Mouse (Mus musculus): Measurements from ENCODE around the gene Cd248. TPM values are rescaled to one million over a fixed set of nuclear protein-coding genes. Genes with fewer than 3 reads are reported as not detected.

Gene Cd248
- polyA plus RNA-seq, 1 experiment from 2014 or later: 42.8 TPM

DNA sequence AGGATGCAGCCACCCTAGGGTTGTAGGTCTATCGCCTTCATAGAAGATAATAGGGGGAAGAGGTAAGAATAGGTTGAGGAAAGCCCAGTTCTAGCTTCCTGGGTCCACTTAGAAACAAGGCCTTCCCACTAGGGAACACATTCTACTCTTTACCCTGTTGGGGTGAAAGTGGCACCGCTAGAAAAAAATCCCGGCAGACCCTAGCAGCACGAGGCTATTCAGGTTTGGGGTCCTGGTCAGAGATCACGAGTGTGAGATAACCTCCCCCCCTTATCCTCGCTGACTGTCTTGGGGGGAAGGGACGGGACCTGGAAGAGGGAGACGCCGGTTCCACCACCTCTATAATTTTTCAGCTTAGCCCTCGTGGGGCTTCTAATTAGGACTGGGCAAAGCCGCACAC, 3.2 kb downstream of the Cd248 start:
- peaks cover 23% of the 10 kb centered on the region; the same call in 1 of the 2 replicates for H3K27me3 ChIP-seq (replicated peaks; ENCODE audit: control insufficient read depth, insufficient read depth, low read length)
- peak overlapping the region; percentile 85 for H3K27ac ChIP-seq (ENCODE audit: low read length)
- H3K4me1 ChIP-seq (ENCODE audit: control insufficient read depth, insufficient read depth, low read length): peaks cover 58% of the 10 kb centered on the region
- WGBS: 11% methylated on average over 11 of the region's 11 CpGs
- no peaks in the 10 kb centered on the region for H3K9me3 ChIP-seq (ENCODE audit: control insufficient read depth, low read length)
- peak overlapping the region; percentile 58 for H3K9ac ChIP-seq (ENCODE audit: low read depth, low read length)
- ATAC-seq: no peak
- H3K36me3 ChIP-seq (ENCODE audit: control insufficient read depth, insufficient read depth, low read length): no peaks in the 10 kb centered on the region
- peak overlapping the region; percentile 63 for H3K4me3 ChIP-seq (ENCODE audit: low read length)
- peak overlapping the region; percentile 67 for H3K4me2 ChIP-seq (ENCODE audit: low read depth, low read length)

- H3K36me3 ChIP-seq (ENCODE audit: control insufficient read depth, insufficient read depth, low read length): no peaks in the 10 kb centered on the region
- H3K4me3 ChIP-seq (ENCODE audit: low read length): peak overlapping the region; percentile 63
- ATAC-seq: peak; percentile 85
- no peaks in the 10 kb centered on the region; the same call in 1 of the 2 replicates for H3K9me3 ChIP-seq (ENCODE audit: control insufficient read depth, low read length)
- peak overlapping the region; percentile 58 for H3K9ac ChIP-seq (ENCODE audit: low read depth, low read length)
- peak overlapping the region; percentile 67 for H3K4me2 ChIP-seq (ENCODE audit: low read depth, low read length)
- peaks cover 23% of the 10 kb centered on the region; the same call in 1 of the 2 replicates for H3K27me3 ChIP-seq (replicated peaks; ENCODE audit: control insufficient read depth, insufficient read depth, low read length)
- peaks cover 58% of the 10 kb centered on the region for H3K4me1 ChIP-seq (ENCODE audit: control insufficient read depth, insufficient read depth, low read length)
- WGBS: 1% methylated on average over 40 of the region's 40 CpGs
- peak overlapping the region; percentile 85 for H3K27ac ChIP-seq (ENCODE audit: low read length)
These were observed 3.9 kb downstream of the Cd248 start for GRCm38 (mm10) chr19:5071545-5072369.

- Histone ChIP-seq H3K4me1 (ENCODE audit: control insufficient read depth, insufficient read depth, low read length) (peaks cover 51% of the 10 kb centered on the region), H3K36me3 (ENCODE audit: control insufficient read depth, insufficient read depth, low read length) (no peaks in the 10 kb centered on the region), H3K9ac (ENCODE audit: low read depth, low read length) (peak overlapping the region; percentile 14), H3K27me3 (replicated peaks; ENCODE audit: control insufficient read depth, insufficient read depth, low read length) (peaks cover 16% of the 10 kb centered on the region; the same call in 1 of the 2 replicates), H3K9me3 (ENCODE audit: control insufficient read depth, low read length) (no peaks in the 10 kb centered on the region; the same call in 1 of the 2 replicates), H3K27ac (ENCODE audit: low read length) (peak overlapping the region; percentile 63), H3K4me2 (ENCODE audit: low read depth, low read length) (peak overlapping the region; percentile 67), H3K4me3 (ENCODE audit: low read length) (peak overlapping the region; percentile 63)
- peak; percentile 48 for ATAC-seq
- 3% methylated on average over 20 of the region's 20 CpGs for WGBS
These were observed 4.6 kb downstream of the Cd248 start for GRCm38 (mm10) chr19:5072389-5073019.

- 1% methylated on average over 15 of the region's 15 CpGs for whole genome bisulfite sequencing
- peaks cover 15% of the 10 kb centered on the region; the same call in 1 of the 2 replicates for H3K27me3 ChIP-seq (replicated peaks; ENCODE audit: control insufficient read depth, insufficient read depth, low read length)
- peaks cover 45% of the 10 kb centered on the region for H3K4me1 ChIP-seq (ENCODE audit: control insufficient read depth, insufficient read depth, low read length)
- no peaks in the 10 kb centered on the region; the same call in 1 of the 2 replicates for H3K9me3 ChIP-seq (ENCODE audit: control insufficient read depth, low read length)
- no peaks in the 10 kb centered on the region for H3K36me3 ChIP-seq (ENCODE audit: control insufficient read depth, insufficient read depth, low read length)
- H3K4me2 ChIP-seq (ENCODE audit: low read depth, low read length): peak overlapping the region; percentile 67
- ATAC-seq: peak; percentile 9; the same call in 1 of the 2 replicates
- peak overlapping the region; percentile 63; the same call in 1 of the 2 replicates for H3K27ac ChIP-seq (ENCODE audit: low read length)
- peak overlapping the region; percentile 63 for H3K4me3 ChIP-seq (ENCODE audit: low read length)
- no peak overlapping the region for H3K9ac ChIP-seq (ENCODE audit: low read depth, low read length)
These were observed 5.2 kb downstream of the Cd248 start for GRCm38 (mm10) chr19:5073028-5073427.

- Histone ChIP-seq H3K27me3 (replicated peaks; ENCODE audit: control insufficient read depth, insufficient read depth, low read length) (peaks cover 11% of the 10 kb centered on the region; the same call in 1 of the 2 replicates), H3K4me2 (ENCODE audit: low read depth, low read length) (no peak overlapping the region), H3K9ac (ENCODE audit: low read depth, low read length) (no peak overlapping the region), H3K9me3 (ENCODE audit: control insufficient read depth, low read length) (no peaks in the 10 kb centered on the region; the same call in 1 of the 2 replicates), H3K27ac (ENCODE audit: low read length) (no peak overlapping the region), H3K36me3 (ENCODE audit: control insufficient read depth, insufficient read depth, low read length) (no peaks in the 10 kb centered on the region), H3K4me1 (ENCODE audit: control insufficient read depth, insufficient read depth, low read length) (peaks cover 40% of the 10 kb centered on the region), H3K4me3 (ENCODE audit: low read length) (no peak overlapping the region)
- 24% methylated on average over 5 of the region's 5 CpGs for WGBS
- ATAC-seq: no peak
These were observed 5.6 kb downstream of the Cd248 start for GRCm38 (mm10) chr19:5073518-5073917.

DNA sequence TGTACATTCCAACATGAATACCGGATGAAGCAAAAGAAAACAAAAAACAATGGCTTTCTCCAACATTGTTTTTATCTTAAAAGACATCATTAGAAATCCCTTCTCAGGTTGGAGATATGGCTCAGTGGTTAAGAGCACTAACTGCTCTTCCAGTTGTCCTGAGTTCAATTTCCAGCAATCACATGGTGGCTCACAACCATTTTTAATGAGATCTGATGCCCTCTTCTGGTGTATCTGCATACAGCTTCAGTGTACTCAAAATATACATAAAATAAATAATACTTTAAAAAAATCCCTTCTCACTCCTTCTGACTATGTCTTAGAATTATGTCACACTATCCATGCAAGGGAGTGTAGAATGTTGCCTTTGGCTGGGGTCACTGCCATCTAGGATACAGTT, 11.4 kb downstream of the Cd248 start:
- 80% methylated on average over 1 of the region's 1 CpGs for WGBS
- no peak for ATAC-seq
- Histone ChIP-seq H3K9me3 (ENCODE audit: control insufficient read depth, low read length) (no peaks in the 10 kb centered on the region; the same call in 1 of the 2 replicates), H3K4me1 (ENCODE audit: control insufficient read depth, insufficient read depth, low read length) (no peaks in the 10 kb centered on the region), H3K4me2 (ENCODE audit: low read depth, low read length) (no peak overlapping the region), H3K36me3 (ENCODE audit: control insufficient read depth, insufficient read depth, low read length) (no peaks in the 10 kb centered on the region), H3K4me3 (ENCODE audit: low read length) (no peak overlapping the region), H3K9ac (ENCODE audit: low read depth, low read length) (no peak overlapping the region), H3K27ac (ENCODE audit: low read length) (no peak overlapping the region), H3K27me3 (replicated peaks; ENCODE audit: control insufficient read depth, insufficient read depth, low read length) (peaks cover 39% of the 10 kb centered on the region)

DNA sequence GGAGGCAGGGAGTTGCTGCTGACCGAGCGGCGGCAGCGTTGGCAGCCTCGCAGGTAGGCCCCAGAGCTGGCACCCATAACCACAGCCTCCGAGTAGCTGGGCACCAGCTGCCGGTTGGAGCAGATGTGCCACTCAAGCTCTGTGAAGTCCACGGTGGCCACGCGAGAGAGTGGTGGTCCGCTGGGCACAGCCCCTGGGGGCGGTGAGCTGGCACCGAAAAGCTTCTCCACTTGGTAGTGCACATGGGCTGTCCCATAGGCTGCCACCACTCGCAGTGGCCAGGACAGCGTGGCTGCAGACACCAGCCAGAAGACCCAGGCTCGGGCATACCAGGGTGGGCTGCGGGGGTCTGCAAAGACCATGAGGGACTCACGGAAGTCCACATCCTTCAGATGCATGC, 14.1 kb downstream of the Cd248 start:
- WGBS: 60% methylated on average over 18 of the region's 18 CpGs
- H3K4me1 ChIP-seq (ENCODE audit: control insufficient read depth, insufficient read depth, low read length): peaks cover 7% of the 10 kb centered on the region
- no peak for ATAC-seq

GRCm38 (mm10) chr19:5082596-5082995, 14.7 kb downstream of the Cd248 start:
- H3K36me3 ChIP-seq (ENCODE audit: control insufficient read depth, insufficient read depth, low read length): no peaks in the 10 kb centered on the region
- H3K4me1 ChIP-seq (ENCODE audit: control insufficient read depth, insufficient read depth, low read length): peaks cover 9% of the 10 kb centered on the region
- no peak overlapping the region for H3K4me2 ChIP-seq (ENCODE audit: low read depth, low read length)
- H3K27me3 ChIP-seq (replicated peaks; ENCODE audit: control insufficient read depth, insufficient read depth, low read length): peaks cover 61% of the 10 kb centered on the region
- no peak overlapping the region for H3K9ac ChIP-seq (ENCODE audit: low read depth, low read length)
- ATAC-seq: no peak
- H3K27ac ChIP-seq (ENCODE audit: low read length): no peak overlapping the region
- WGBS: 62% methylated on average over 24 of the region's 24 CpGs
- H3K9me3 ChIP-seq (ENCODE audit: control insufficient read depth, low read length): no peaks in the 10 kb centered on the region
- H3K4me3 ChIP-seq (ENCODE audit: low read length): no peak overlapping the region

More for the DNA sequence above, 14.1 kb downstream of the Cd248 start:
- no peaks in the 10 kb centered on the region for H3K9me3 ChIP-seq (ENCODE audit: control insufficient read depth, low read length)
- H3K36me3 ChIP-seq (ENCODE audit: control insufficient read depth, insufficient read depth, low read length): no peaks in the 10 kb centered on the region
- no peak overlapping the region for H3K4me2 ChIP-seq (ENCODE audit: low read depth, low read length)
- peaks cover 61% of the 10 kb centered on the region for H3K27me3 ChIP-seq (replicated peaks; ENCODE audit: control insufficient read depth, insufficient read depth, low read length)
- no peak overlapping the region for H3K27ac ChIP-seq (ENCODE audit: low read length)
- H3K9ac ChIP-seq (ENCODE audit: low read depth, low read length): no peak overlapping the region
- no peak overlapping the region for H3K4me3 ChIP-seq (ENCODE audit: low read length)
